Mouse (Mus musculus) B cell, adult 67 days (primary cell): Measurements from ENCODE around the gene Sprr4. TPM values are rescaled to one million over a fixed set of nuclear protein-coding genes. Genes with fewer than 3 reads are reported as not detected.

ENCODE experiments used
- total RNA-seq, 2 experiments: library from RNA; stranded (reverse); gene quantifications; 4 replicates each; pipeline ENCODE4 v1.2.4; 2023

The Sprr4 gene
- total RNA-seq, result not detected

GRCm38 (mm10) chr3:92500393-92500792, at the start of gene Sprr4:
Gene Sprr4 (minus strand): TSS chr3:92500493.

DNA sequence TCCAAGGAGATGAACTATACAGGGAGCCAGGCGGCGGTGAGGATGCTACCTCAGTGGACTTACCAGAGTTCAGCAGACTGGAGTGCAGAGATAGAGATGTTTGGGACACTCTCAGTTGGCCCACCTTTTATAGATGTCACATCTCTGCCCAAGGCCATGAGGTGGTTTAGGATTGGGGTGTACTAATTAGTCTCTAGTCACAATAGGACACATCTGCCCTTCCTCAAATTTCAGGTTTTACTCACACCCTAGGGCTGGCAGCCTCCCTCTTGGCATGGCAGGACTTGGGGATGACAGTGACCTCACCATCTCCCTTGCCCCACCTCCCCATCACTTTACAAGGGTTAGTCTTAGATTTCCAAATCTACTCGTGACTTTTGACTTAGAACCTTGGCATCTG, 34.1 kb upstream of the Sprr4 start, which contains the start of gene 2310046K23Rik:
Gene 2310046K23Rik, minus strand, starts transcription at position 101 of the 400 bp plus-strand sequence.

GRCm38 (mm10) chr3:92485863-92486262, 14.4 kb downstream of the Sprr4 start, which contains the start of gene Sprr1a:
Gene Sprr1a (minus strand): TSS chr3:92485895.

DNA sequence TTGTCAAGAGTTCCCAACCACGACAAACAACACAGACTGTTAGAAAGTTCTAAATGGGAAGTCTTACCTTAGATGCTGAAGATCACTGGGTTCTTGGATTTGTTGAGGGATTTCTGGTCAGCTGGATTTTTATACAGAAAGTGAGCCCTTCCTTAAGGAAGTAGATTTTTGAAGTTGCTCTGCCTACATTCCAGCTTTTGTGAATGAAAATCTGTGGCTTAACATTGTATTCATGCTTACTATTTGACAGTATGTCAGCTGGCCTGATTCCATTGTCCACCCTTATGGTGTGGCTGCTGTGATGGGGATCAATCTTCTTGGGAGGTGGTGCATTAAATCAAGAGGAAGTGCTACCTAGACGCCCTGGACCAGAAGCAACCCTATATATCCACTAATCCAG, 41.7 kb downstream of the Sprr4 start, which contains the start of gene Sprr3:
Gene Sprr3, minus strand, starts transcription at position 101 of the 400 bp plus-strand sequence.

Other genes with a start within 250 kb of the Sprr4 start
- gene Sprr2a3, start 215.1 kb downstream of the Sprr4 start, total RNA-seq, result not detected
- gene Sprr2b, start 183.9 kb downstream of the Sprr4 start, total RNA-seq, result not detected
- not detected for gene Sprr2d, start 161.4 kb downstream of the Sprr4 start, total RNA-seq
- not detected for gene Sprr2e, start 148.3 kb downstream of the Sprr4 start, total RNA-seq
- not detected for gene Sprr2f, start 135.3 kb downstream of the Sprr4 start, total RNA-seq
- not detected for gene Sprr2h, start 114.8 kb downstream of the Sprr4 start, total RNA-seq
- gene Sprr2i, start 92.5 kb downstream of the Sprr4 start, total RNA-seq, result not detected
- gene Sprr2j-ps, start 82.4 kb downstream of the Sprr4 start, total RNA-seq, result not detected
- 1 to 10 TPM; 1.6 to 2.5 TPM for gene Gm9774, start 71.1 kb downstream of the Sprr4 start, total RNA-seq
- gene Sprr2k, start 67.9 kb downstream of the Sprr4 start, total RNA-seq, result not detected
- gene Sprr1b, start 61.7 kb downstream of the Sprr4 start, total RNA-seq, result not detected
- not detected for gene Sprr3, start 41.8 kb downstream of the Sprr4 start, total RNA-seq
- gene Sprr1a, start 14.6 kb downstream of the Sprr4 start, total RNA-seq, result not detected
- not detected for gene 2310046K23Rik, start 34.0 kb upstream of the Sprr4 start, total RNA-seq
- not detected for gene Ivl, start 73.2 kb upstream of the Sprr4 start, total RNA-seq
- not detected for gene Smcp, start 88.5 kb upstream of the Sprr4 start, total RNA-seq
- not detected for gene 2210017I01Rik, start 107.0 kb upstream of the Sprr4 start, total RNA-seq
- gene Lce6a, start 121.2 kb upstream of the Sprr4 start, total RNA-seq, result not detected
- gene Lce1a1, start 147.8 kb upstream of the Sprr4 start, total RNA-seq, result not detected
- not detected for gene Lce1b, start 156.4 kb upstream of the Sprr4 start, total RNA-seq
- gene Lce1a2, start 169.8 kb upstream of the Sprr4 start, total RNA-seq, result not detected
- not detected for gene Lce1c, start 178.8 kb upstream of the Sprr4 start, total RNA-seq
- not detected for gene Lce1d, start 186.7 kb upstream of the Sprr4 start, total RNA-seq
- gene Lce1e, start 208.6 kb upstream of the Sprr4 start, total RNA-seq, result not detected
- not detected for gene Lce1f, start 219.9 kb upstream of the Sprr4 start, total RNA-seq
- gene Gm38119, start 238.6 kb upstream of the Sprr4 start, total RNA-seq, result not detected